Mouse (Mus musculus) liver, adult 2 months (tissue): ENCODE results near the gene Chpt1.

Experiments used
- CTCF ChIP-seq: fragments of 200-500 bp; IDR thresholded peaks from 2 replicates; pipeline ENCODE4 v1.5.1; 2011; ENCODE audit warnings: low read depth, low read length, control low read depth
- POLR2A ChIP-seq: fragments of 200-500 bp; IDR thresholded peaks from 2 replicates; pipeline ENCODE4 v1.6.1; 2011; ENCODE audit warnings: low read length, control low read depth; ENCODE audit not compliant: insufficient read depth; ENCODE audit errors: extremely low read depth

GRCm38 (mm10) chr10:88530631-88531030, 26.8 kb upstream of the Chpt1 start:
- TF ChIP-seq CTCF, result no peak
- no peak for TF ChIP-seq POLR2A
